Mouse (Mus musculus) CH12.LX (cell line): ENCODE data around the gene Map2. TPM values are rescaled to one million over a fixed set of nuclear protein-coding genes. Genes with fewer than 3 reads are reported as not detected.
A peak's percentile ranks its signal among the peaks of the same experiment; 100 is the strongest.

ENCODE experiments used
- DNase-seq: peaks from one replicate; pipeline ENCODE4 v3.0.0-alpha.2; 2013; ENCODE audit errors: extremely low read depth
- H3K27ac ChIP-seq: 2 replicates; pipeline ENCODE4 v1.5.1; 2012; ENCODE audit warnings: low read depth, mild to moderate bottlenecking, control low read depth, moderate library complexity; ENCODE audit not compliant: insufficient read depth
- H3K27me3 ChIP-seq: replicated peaks from 2 replicates; pipeline ENCODE3; 2012; ENCODE audit warnings: inconsistent platforms
- H3K36me3 ChIP-seq, 2 experiments: replicated peaks in 1 of 2; 2 replicates each; pipeline versions ENCODE3 to v1.6.1; 2012; ENCODE audit warnings: inconsistent platforms in 1 of 2, low read length in 1 of 2, mild to moderate bottlenecking in 1 of 2, mixed read lengths in 1 of 2, moderate library complexity in 1 of 2; ENCODE audit not compliant: control insufficient read depth in 1 of 2, insufficient read depth in 1 of 2
- H3K4me1 ChIP-seq, 2 experiments: 2 replicates each; pipeline ENCODE4 v1.6.1; 2012; ENCODE audit warnings: inconsistent platforms in 1 of 2, moderate library complexity in 1 of 2; ENCODE audit not compliant: insufficient read depth in 2 of 2, control insufficient read depth in 1 of 2
- H3K4me2 ChIP-seq: 2 replicates; pipeline ENCODE4 v1.6.1; 2012; ENCODE audit warnings: low read depth, mild to moderate bottlenecking, control low read depth; ENCODE audit not compliant: poor library complexity, insufficient read depth, severe bottlenecking
- H3K4me3 ChIP-seq, 3 experiments: fragments of 150-350 bp in 1 of 3; sonication (generic) in 1 of 3; replicated peaks in 1 of 3; 2 replicates each; pipeline versions ENCODE3 to v1.5.1; 2011 to 2012; ENCODE audit warnings: low read depth in 2 of 3, low read length in 2 of 3, mild to moderate bottlenecking in 2 of 3, moderate library complexity in 2 of 3, control low read depth in 1 of 3, improper control_type of control experiment in 1 of 3, inconsistent platforms in 1 of 3, mixed read lengths in 1 of 3; ENCODE audit not compliant: poor library complexity in 1 of 3
- H3K79me2 ChIP-seq: replicated peaks from 2 replicates; pipeline ENCODE4 v1.6.1; 2012; ENCODE audit warnings: mild to moderate bottlenecking, moderate library complexity; ENCODE audit not compliant: control insufficient read depth, poor library complexity, insufficient read depth, severe bottlenecking; ENCODE audit errors: extremely low read depth
- H3K9ac ChIP-seq: 2 replicates; pipeline ENCODE4 v1.6.1; 2012; ENCODE audit warnings: low read depth, mild to moderate bottlenecking, control low read depth, moderate library complexity; ENCODE audit not compliant: insufficient read depth
- H3K9me3 ChIP-seq: replicated peaks from 2 replicates; pipeline ENCODE3; 2012; ENCODE audit warnings: low read length, inconsistent platforms, mixed read lengths
- BHLHE40 ChIP-seq: IDR thresholded peaks from 2 replicates; pipeline ENCODE4 v1.6.1; 2011; ENCODE audit warnings: mild to moderate bottlenecking, low read depth, low read length, improper control_type of control experiment
- E2F4 ChIP-seq: IDR thresholded peaks from 2 replicates; pipeline ENCODE4 v1.6.1; 2011; ENCODE audit warnings: low read depth, low read length, improper control_type of control experiment; ENCODE audit not compliant: insufficient replicate concordance
- EP300 ChIP-seq: IDR thresholded peaks from 2 replicates; pipeline ENCODE4 v1.6.1; 2011; ENCODE audit warnings: low read length, improper control_type of control experiment
- ETS1 ChIP-seq: conservative IDR thresholded peaks from 2 replicates; pipeline ENCODE4 v1.6.1; 2012; ENCODE audit warnings: low read depth, mild to moderate bottlenecking, inconsistent platforms, low read length, improper control_type of control experiment, moderate library complexity
- GABPA ChIP-seq: IDR thresholded peaks from 2 replicates; pipeline ENCODE4 v1.6.1; 2012; ENCODE audit warnings: low read depth, low read length, improper control_type of control experiment, inconsistent platforms; ENCODE audit not compliant: insufficient replicate concordance
- HCFC1 ChIP-seq: IDR thresholded peaks from 2 replicates; pipeline ENCODE4 v1.6.1; 2012; ENCODE audit warnings: low read depth, mild to moderate bottlenecking, inconsistent platforms, low read length, improper control_type of control experiment
- JUN ChIP-seq: IDR thresholded peaks from 2 replicates; pipeline ENCODE4 v1.6.1; 2011; ENCODE audit warnings: low read depth, mild to moderate bottlenecking, low read length, improper control_type of control experiment, moderate library complexity; ENCODE audit not compliant: insufficient read depth
- MAFK ChIP-seq: IDR thresholded peaks from 2 replicates; pipeline ENCODE4 v1.6.1; 2011; ENCODE audit warnings: low read length, improper control_type of control experiment; ENCODE audit not compliant: insufficient replicate concordance
- MAX ChIP-seq: IDR thresholded peaks from 2 replicates; pipeline ENCODE4 v1.6.1; 2011; ENCODE audit warnings: low read length, improper control_type of control experiment
- MAZ ChIP-seq: IDR thresholded peaks from 2 replicates; pipeline ENCODE4 v1.6.1; 2012; ENCODE audit warnings: low read depth, mild to moderate bottlenecking, inconsistent platforms, low read length, improper control_type of control experiment, moderate library complexity
- MXI1 ChIP-seq: IDR thresholded peaks from 2 replicates; pipeline ENCODE4 v1.6.1; 2011; ENCODE audit warnings: mild to moderate bottlenecking, low read depth, low read length, improper control_type of control experiment
- NELFE ChIP-seq: IDR thresholded peaks from 2 replicates; pipeline ENCODE4 v1.6.1; 2011; ENCODE audit warnings: low read depth, low read length, improper control_type of control experiment
- NRF1 ChIP-seq: IDR thresholded peaks from 2 replicates; pipeline ENCODE4 v1.6.1; 2014; ENCODE audit warnings: low read depth, mild to moderate bottlenecking, inconsistent platforms, low read length, improper control_type of control experiment, moderate library complexity
- PAX5 ChIP-seq: IDR thresholded peaks from 2 replicates; pipeline ENCODE4 v1.6.1; 2012; ENCODE audit warnings: low read length, inconsistent platforms, mixed read lengths
- POLR2AphosphoS2 ChIP-seq: IDR thresholded peaks from 2 replicates; pipeline ENCODE4 v1.6.1; 2011; ENCODE audit warnings: low read depth, low read length, improper control_type of control experiment
- RAD21 ChIP-seq: IDR thresholded peaks from 2 replicates; pipeline ENCODE4 v1.6.1; 2011; ENCODE audit warnings: low read depth, mild to moderate bottlenecking, low read length, improper control_type of control experiment, moderate library complexity
- RCOR1 ChIP-seq: conservative IDR thresholded peaks from 2 replicates; pipeline ENCODE4 v1.6.1; 2012; ENCODE audit warnings: low read depth, mild to moderate bottlenecking, inconsistent platforms, low read length, improper control_type of control experiment
- SIN3A ChIP-seq: IDR thresholded peaks from 2 replicates; pipeline ENCODE4 v1.6.1; 2012; ENCODE audit warnings: low read length, improper control_type of control experiment, inconsistent platforms
- TCF12 ChIP-seq: IDR thresholded peaks from 2 replicates; pipeline ENCODE4 v1.6.1; 2014; ENCODE audit warnings: low read depth, mild to moderate bottlenecking, inconsistent platforms, low read length, improper control_type of control experiment
- UBTF ChIP-seq: IDR thresholded peaks from 2 replicates; pipeline ENCODE4 v1.6.1; 2012; ENCODE audit warnings: low read depth, mild to moderate bottlenecking, inconsistent platforms, low read length, improper control_type of control experiment, moderate library complexity
- USF1 ChIP-seq: IDR thresholded peaks from 2 replicates; pipeline ENCODE4 v1.6.1; 2014; ENCODE audit warnings: low read depth, mild to moderate bottlenecking, inconsistent platforms, low read length, improper control_type of control experiment
- ZC3H11A ChIP-seq: IDR thresholded peaks from 2 replicates; pipeline ENCODE4 v1.6.1; 2012; ENCODE audit warnings: low read depth, mild to moderate bottlenecking, inconsistent platforms, low read length, improper control_type of control experiment
- ZMIZ1 ChIP-seq: IDR thresholded peaks from 2 replicates; pipeline ENCODE4 v1.6.1; 2012; ENCODE audit warnings: low read depth, mild to moderate bottlenecking, inconsistent platforms, low read length, improper control_type of control experiment
- dilution Hi-C: fragments of 300-500 bp; cut with MboI; formaldehyde crosslinking; loops from 2 replicates; pipeline ENCODE4 v1.14.3; 2020; ENCODE audit warnings: low sequenced_read_pairs; ENCODE audit not compliant: extremely low pct_unique_long_range_greater_than_20kb, extremely low pct_ligation_motif_present
- in situ Hi-C: fragments of 300-500 bp; cut with MboI; formaldehyde crosslinking; loops from 3 replicates; pipeline ENCODE4 v1.14.3; 2019; ENCODE audit warnings: low sequenced_read_pairs, low pct_ligation_motif_present, low pct_unique_long_range_greater_than_20kb, mixed read lengths
- polyA plus RNA-seq: library from polyadenylated mRNA; unstranded; fragments of >175 nt; gene quantifications from 2 replicates; pipeline ENCODE4 v1.2.1, GENCODE M21; 2012; ENCODE audit warnings: low read depth; ENCODE audit not compliant: insufficient read length
- total RNA-seq, 2 experiments: library from RNA; depleted of rRNA; stranded (reverse); fragments of 300-350 nt in 1 of 2; fragments of >200 nt in 1 of 2; gene quantifications; 2 replicates each; pipeline ENCODE4 v1.2.3; 2012 to 2014

The Map2 gene
- total and polyA plus RNA-seq, 3 experiments, result 1.5 to 6.5 (median 5.9) TPM

GRCm38 (mm10) chr1:66135324-66135723, 39.7 kb upstream of the Map2 start:
- Histone ChIP-seq H3K4me3 (no peak overlapping the region), H3K9me3 (no peaks in the 10 kb centered on the region), H3K4me1 (no peaks in the 10 kb centered on the region)
- dilution Hi-C loops (no loop called here), in situ Hi-C loops (no loop called here)
- no peak for TF ChIP-seq ZMIZ1
- no peak for TF ChIP-seq MAX
- no peak for TF ChIP-seq EP300
- peak; percentile 51; the same call in 1 of the 2 replicates for TF ChIP-seq MAFK
- TF ChIP-seq POLR2AphosphoS2, result no peak
- TF ChIP-seq MXI1, result no peak
- TF ChIP-seq ZC3H11A, result no peak
- TF ChIP-seq RAD21, result no peak
- TF ChIP-seq, all 38 proteins: peak for 1
- Histone ChIP-seq H3K27ac (no peak overlapping the region), H3K27me3 (no peaks in the 10 kb centered on the region), H3K9ac (no peak overlapping the region), H3K36me3 (no peaks in the 10 kb centered on the region), H3K4me2 (no peak overlapping the region), H3K79me2 (no peaks in the 10 kb centered on the region)
- no peak for DNase-seq

- no peaks in the 10 kb centered on the region for H3K4me1 ChIP-seq
- dilution Hi-C loops (no loop called here), in situ Hi-C loops (no loop called here)
- H3K4me2 ChIP-seq, result no peak overlapping the region
- no peak overlapping the region for H3K9ac ChIP-seq
- H3K27me3 ChIP-seq, result no peaks in the 10 kb centered on the region
- no peak for DNase-seq
- TF ChIP-seq ZMIZ1, result no peak
- TF ChIP-seq SIN3A, result no peak
- TF ChIP-seq ETS1, result no peak
- TF ChIP-seq GABPA, result no peak
- TF ChIP-seq RCOR1, result no peak
- no peak for TF ChIP-seq NELFE
- TF ChIP-seq NRF1, result no peak
- TF ChIP-seq E2F4, result no peak
- no peaks in the 10 kb centered on the region for H3K9me3 ChIP-seq
- H3K4me3 ChIP-seq, result no peak overlapping the region
- no peaks in the 10 kb centered on the region for H3K36me3 ChIP-seq
- H3K79me2 ChIP-seq, result no peaks in the 10 kb centered on the region
- H3K27ac ChIP-seq, result no peak overlapping the region
These were observed 34.4 kb upstream of the Map2 start for GRCm38 (mm10) chr1:66140686-66141085.

- Histone ChIP-seq H3K4me1 (no peaks in the 10 kb centered on the region), H3K36me3 (no peaks in the 10 kb centered on the region), H3K79me2 (no peaks in the 10 kb centered on the region), H3K27ac (no peak overlapping the region), H3K9ac (no peak overlapping the region), H3K4me2 (no peak overlapping the region), H3K27me3 (no peaks in the 10 kb centered on the region), H3K4me3 (no peak overlapping the region), H3K9me3 (no peaks in the 10 kb centered on the region)
- dilution Hi-C loops (no loop called here), in situ Hi-C loops (no loop called here)
- TF ChIP-seq MAZ, result no peak
- TF ChIP-seq MXI1, result no peak
- no peak for TF ChIP-seq HCFC1
- no peak for TF ChIP-seq JUN
- no peak for TF ChIP-seq UBTF
- TF ChIP-seq BHLHE40, result no peak
- TF ChIP-seq PAX5, result no peak
- no peak for TF ChIP-seq ETS1
- no peak for TF ChIP-seq USF1
- no peak for TF ChIP-seq TCF12
- no peak for DNase-seq
These were observed 29.9 kb upstream of the Map2 start for GRCm38 (mm10) chr1:66145180-66145579.
